Mouse (Mus musculus) hindbrain, embryonic 13.5 days (tissue): ENCODE measurements around the gene Ccdc15. TPM values are rescaled to one million over a fixed set of nuclear protein-coding genes. Genes with fewer than 3 reads are reported as not detected.

ENCODE experiments used
- ATAC-seq: fragments of 200-750 bp; cut with Nextera tagmentation; 2 replicates; pipeline ENCODE4 v1.8.0; 2017; ENCODE audit warnings: moderate TSS enrichment; ENCODE audit not compliant: low FRiP score
- H3K27ac ChIP-seq: fragments of 300-500 bp; sonication (generic); 2 replicates; pipeline ENCODE4 v1.5.1; 2015; ENCODE audit warnings: inconsistent platforms, mild to moderate bottlenecking, moderate library complexity
- H3K27me3 ChIP-seq: fragments of 300-500 bp; sonication (generic); 2 replicates; pipeline ENCODE4 v1.6.1; 2015; ENCODE audit warnings: mild to moderate bottlenecking, inconsistent platforms
- H3K36me3 ChIP-seq: fragments of 300-500 bp; sonication (generic); 2 replicates; pipeline ENCODE4 v1.6.1; 2015; ENCODE audit warnings: mild to moderate bottlenecking, inconsistent platforms
- H3K4me1 ChIP-seq: fragments of 300-500 bp; sonication (generic); replicated peaks from 2 replicates; pipeline ENCODE4 v1.6.1; 2015; ENCODE audit warnings: inconsistent platforms
- H3K4me2 ChIP-seq: fragments of 300-500 bp; sonication (generic); 2 replicates; pipeline ENCODE4 v1.6.1; 2015; ENCODE audit warnings: inconsistent platforms, mild to moderate bottlenecking, moderate library complexity
- H3K4me3 ChIP-seq: fragments of 300-500 bp; sonication (generic); 2 replicates; pipeline ENCODE4 v1.5.1; 2015; ENCODE audit warnings: mild to moderate bottlenecking, inconsistent platforms
- H3K9ac ChIP-seq: fragments of 300-500 bp; sonication (generic); 2 replicates; pipeline ENCODE4 v1.6.1; 2015; ENCODE audit warnings: mild to moderate bottlenecking, inconsistent platforms
- H3K9me3 ChIP-seq: fragments of 300-500 bp; sonication (generic); 2 replicates; pipeline ENCODE4 v1.6.1; 2016; ENCODE audit warnings: inconsistent platforms
- WGBS: fragments of 180-500 bp; shearing (Covaris S2); methylation state at CpG from one replicate; pipeline ENCODE4 v1.1.7; 2015; 5-methylcytosine and 5-hydroxymethylcytosine counted together
- polyA plus RNA-seq: library from polyadenylated mRNA; unstranded; fragments of >200 nt; fragmentation: Nextera tagmentation; extraction: Ambion mirVana; gene quantifications from 2 replicates; pipeline ENCODE4 v1.2.1, GENCODE M21; 2015

Gene Ccdc15
- polyA plus RNA-seq, 1 experiment from 2014 or later = 8.0 TPM

DNA sequence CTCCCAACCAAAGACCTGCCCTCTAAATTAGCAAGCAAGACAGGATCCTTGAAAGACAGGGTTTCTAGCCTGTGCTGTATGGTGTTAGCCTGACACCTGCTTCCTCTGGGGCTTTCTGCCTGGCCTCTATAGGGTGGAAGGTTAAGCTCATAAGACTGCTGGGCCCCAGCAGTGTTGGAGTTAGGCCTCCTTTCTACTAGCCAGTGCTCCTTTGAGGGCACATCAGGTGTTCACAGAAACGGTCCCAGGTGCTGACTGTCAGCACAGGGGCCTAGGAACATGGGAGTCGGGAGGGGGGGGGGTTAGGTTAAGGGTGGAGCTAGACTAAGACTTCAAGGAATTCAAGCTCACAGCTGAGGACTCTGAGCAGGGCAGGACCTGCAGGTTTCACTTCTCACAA lies 102.8 kb downstream of the Ccdc15 start:
- H3K4me2 ChIP-seq = no peak overlapping the region
- no peak overlapping the region for H3K4me3 ChIP-seq

DNA sequence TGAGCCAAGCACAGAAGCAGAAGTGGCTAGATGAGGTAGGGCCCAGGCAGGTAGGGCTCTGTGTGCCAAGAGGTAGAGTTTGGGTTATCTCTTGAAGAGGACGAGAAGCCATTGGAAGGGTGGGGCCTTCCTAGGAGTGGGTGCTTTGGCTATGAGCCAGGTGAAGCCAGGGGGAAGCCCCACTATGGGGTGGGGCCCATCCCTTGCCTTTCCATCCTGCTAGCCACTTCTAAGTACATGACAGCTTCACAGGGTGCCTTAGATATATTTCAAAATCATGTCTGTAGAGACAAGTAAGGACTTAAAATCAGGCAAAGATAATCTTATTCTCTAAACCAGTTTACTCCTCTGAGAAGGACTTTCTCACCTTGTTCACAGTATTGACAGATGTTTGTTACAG lies 103.6 kb downstream of the Ccdc15 start:
- H3K9ac ChIP-seq = no peak overlapping the region
- no peak overlapping the region for H3K4me2 ChIP-seq
- 91% methylated on average over 1 of the region's 1 CpGs for WGBS
- H3K9me3 ChIP-seq = no peaks in the 10 kb centered on the region
- H3K4me1 ChIP-seq = peaks cover 8% of the 10 kb centered on the region; the same call in 1 of the 2 replicates
- H3K27ac ChIP-seq = no peak overlapping the region
- H3K27me3 ChIP-seq = no peaks in the 10 kb centered on the region
- no peaks in the 10 kb centered on the region for H3K36me3 ChIP-seq
- no peak for ATAC-seq
- no peak overlapping the region for H3K4me3 ChIP-seq

More for the DNA sequence above, 102.8 kb downstream of the Ccdc15 start:
- Histone ChIP-seq H3K4me1 (peaks cover 8% of the 10 kb centered on the region; the same call in 1 of the 2 replicates), H3K27ac (no peak overlapping the region), H3K36me3 (no peaks in the 10 kb centered on the region), H3K9ac (no peak overlapping the region), H3K27me3 (no peaks in the 10 kb centered on the region), H3K9me3 (no peaks in the 10 kb centered on the region)
- WGBS = 78% methylated on average over 2 of the region's 2 CpGs
- ATAC-seq = no peak

DNA sequence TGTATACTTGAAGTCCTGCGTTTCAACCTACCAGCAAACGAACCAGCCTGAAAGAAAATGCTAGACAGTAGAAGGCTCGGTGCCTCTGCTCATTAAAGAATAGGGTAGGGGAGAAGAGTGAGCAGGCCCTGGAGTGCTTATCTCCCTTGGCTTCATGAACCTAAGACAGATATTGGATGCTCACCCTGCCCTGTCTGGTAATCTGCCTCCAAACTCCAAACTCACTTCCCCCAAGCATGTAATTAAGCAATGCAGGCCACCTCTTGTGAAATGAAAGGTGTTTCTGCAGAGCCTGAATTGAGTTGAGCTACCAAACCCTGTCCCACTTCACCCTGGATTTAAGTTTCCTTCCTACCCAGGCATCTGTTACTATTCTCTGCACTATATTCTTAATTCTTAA lies 105.5 kb downstream of the Ccdc15 start:
- WGBS = 90% methylated on average over 3 of the region's 3 CpGs
- Histone ChIP-seq H3K9me3 (no peaks in the 10 kb centered on the region), H3K36me3 (no peaks in the 10 kb centered on the region), H3K9ac (no peak overlapping the region), H3K4me3 (no peak overlapping the region), H3K27me3 (no peaks in the 10 kb centered on the region), H3K4me2 (no peak overlapping the region), H3K4me1 (no peaks in the 10 kb centered on the region), H3K27ac (no peak overlapping the region)
- no peak for ATAC-seq

DNA sequence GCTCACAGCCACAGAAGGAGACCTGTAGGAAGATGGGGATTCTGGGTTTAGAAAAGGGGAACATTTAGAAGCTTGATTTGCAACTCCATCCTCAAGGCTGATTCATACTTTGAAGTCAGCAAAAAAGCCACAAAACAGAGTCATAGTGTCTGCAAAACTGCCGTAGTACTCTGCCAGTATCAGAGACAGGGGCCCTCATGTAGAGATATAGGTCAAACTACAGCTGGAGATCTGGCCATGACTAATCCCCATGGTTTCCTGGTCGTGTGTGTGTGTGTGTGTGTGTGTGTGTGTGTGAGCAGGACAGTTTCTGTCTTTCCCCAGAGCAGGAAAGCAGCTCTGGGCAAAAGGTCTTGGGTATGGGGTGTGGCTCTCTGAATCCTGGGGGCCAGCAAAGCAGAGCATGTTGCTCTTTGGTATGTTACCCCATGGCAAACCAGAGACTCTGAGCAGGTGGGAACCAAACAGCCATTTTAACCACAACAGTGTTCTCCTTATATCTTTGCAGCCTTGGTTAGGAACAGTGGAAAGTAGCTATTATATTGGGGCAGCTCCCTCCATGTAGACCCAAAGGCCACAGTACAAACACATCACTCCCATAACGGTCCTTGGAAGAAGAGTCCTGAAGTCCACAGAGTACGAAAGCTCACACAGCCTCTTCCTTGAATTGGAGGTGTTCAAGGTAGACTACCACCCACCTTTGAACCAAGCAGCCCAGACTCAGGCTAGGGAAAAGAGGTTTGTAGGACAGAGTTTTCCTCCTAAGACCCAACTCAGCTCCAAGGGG lies 112.1 kb downstream of the Ccdc15 start:
- no peak overlapping the region for H3K4me3 ChIP-seq
- ATAC-seq = no peak

DNA sequence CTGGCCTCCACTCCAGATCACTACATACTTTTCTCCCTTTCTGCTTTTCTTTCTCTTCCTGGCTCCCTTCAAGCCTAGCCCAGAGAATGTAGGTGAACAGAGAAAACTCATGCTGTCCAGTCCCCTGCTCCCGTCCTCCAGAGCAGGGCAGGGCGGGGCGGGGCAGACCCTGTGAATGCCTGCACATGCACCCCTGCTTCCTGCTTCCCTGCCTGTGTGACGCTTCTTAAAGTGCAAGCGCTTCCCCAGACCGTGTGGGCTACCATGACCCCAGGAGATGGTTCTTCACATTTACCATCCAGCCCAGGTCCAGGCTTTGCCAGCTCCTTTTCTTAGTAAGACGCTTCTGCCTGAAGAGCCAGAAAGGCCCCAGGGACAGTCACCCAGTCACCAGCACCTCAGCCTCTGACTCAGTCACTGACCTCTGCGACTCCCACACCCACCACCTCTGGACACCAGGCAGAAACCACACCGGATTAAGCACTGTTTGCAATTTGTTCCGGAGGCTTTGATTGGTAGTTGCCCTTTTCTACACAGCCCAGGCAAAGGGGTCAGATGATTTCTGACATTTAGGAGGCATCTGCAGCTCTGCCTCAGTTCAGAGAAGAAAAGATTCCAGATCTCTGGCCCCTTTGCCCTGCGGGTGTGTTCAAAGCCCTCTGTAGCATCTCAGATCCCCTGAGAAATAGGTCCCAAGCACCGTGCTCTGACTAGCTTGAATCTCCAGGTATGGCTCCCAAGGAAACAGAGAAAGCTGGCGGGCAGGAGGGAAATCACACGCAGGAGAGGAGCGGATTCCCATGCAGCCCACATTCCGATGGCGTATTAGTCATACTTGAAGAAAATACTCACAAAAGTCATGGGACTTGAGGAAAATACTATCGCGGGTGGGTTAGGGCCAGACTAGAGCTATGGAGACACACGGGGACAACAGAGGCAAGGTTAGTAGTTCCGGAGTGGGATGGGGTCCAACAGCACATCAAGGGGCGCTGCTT lies 115.7 kb downstream of the Ccdc15 start:
- H3K9ac ChIP-seq = no peak overlapping the region
- peaks cover 11% of the 10 kb centered on the region for H3K4me1 ChIP-seq
- 67% methylated on average over 22 of the region's 22 CpGs for WGBS
- H3K27me3 ChIP-seq = no peaks in the 10 kb centered on the region
- H3K4me3 ChIP-seq = no peak overlapping the region
- no peak for ATAC-seq
- no peak overlapping the region for H3K4me2 ChIP-seq
- no peak overlapping the region for H3K27ac ChIP-seq
- no peaks in the 10 kb centered on the region for H3K9me3 ChIP-seq
- H3K36me3 ChIP-seq = no peaks in the 10 kb centered on the region

More for the DNA sequence above, 112.1 kb downstream of the Ccdc15 start:
- H3K36me3 ChIP-seq = no peaks in the 10 kb centered on the region
- no peaks in the 10 kb centered on the region for H3K9me3 ChIP-seq
- no peak overlapping the region for H3K9ac ChIP-seq
- no peaks in the 10 kb centered on the region for H3K4me1 ChIP-seq
- H3K27ac ChIP-seq = no peak overlapping the region
- H3K4me2 ChIP-seq = no peak overlapping the region
- WGBS = 70% methylated on average over 4 of the region's 4 CpGs
- H3K27me3 ChIP-seq = no peaks in the 10 kb centered on the region

DNA sequence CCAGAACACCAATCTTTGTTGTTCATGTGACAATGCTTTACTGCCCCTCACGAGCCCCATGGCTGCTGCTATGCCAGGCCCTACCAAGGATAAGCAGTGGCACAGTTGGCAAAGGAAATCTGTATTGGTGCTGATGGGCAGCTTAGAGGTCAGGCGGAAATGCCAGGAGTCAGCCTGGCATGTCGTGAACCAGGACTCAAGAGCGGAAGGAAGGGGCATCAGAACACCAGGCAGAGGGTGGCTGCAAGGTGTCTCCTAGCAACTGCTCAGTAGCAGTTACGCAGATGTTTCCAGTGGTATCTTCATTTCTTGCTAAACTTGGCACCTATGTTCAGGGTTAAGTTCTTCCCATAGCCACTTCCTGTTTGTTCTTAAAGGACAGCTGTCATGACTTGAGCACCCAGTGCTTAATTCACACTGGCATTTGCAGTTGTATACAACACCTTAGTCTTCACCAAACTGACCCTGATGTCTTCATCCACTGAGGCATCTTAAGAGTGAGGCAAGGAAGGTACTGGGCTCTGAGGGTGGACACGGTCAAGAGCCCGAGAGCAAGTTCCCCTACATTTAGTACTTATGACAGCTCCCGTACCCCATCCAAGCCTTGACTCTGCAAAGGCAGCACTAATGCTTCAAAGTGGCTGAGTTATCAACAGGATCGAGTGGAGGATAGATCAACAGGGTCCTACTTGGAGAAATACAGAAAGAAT lies 117.6 kb downstream of the Ccdc15 start:
- H3K9me3 ChIP-seq = no peaks in the 10 kb centered on the region
- no peak overlapping the region for H3K4me3 ChIP-seq
- no peak overlapping the region for H3K4me2 ChIP-seq
- ATAC-seq = no peak; the same call in 1 of the 2 replicates
- 92% methylated on average over 9 of the region's 9 CpGs for WGBS
- no peaks in the 10 kb centered on the region for H3K36me3 ChIP-seq
- no peaks in the 10 kb centered on the region for H3K27me3 ChIP-seq
- H3K4me1 ChIP-seq = peaks cover 11% of the 10 kb centered on the region
- no peak overlapping the region for H3K9ac ChIP-seq
- no peak overlapping the region for H3K27ac ChIP-seq

DNA sequence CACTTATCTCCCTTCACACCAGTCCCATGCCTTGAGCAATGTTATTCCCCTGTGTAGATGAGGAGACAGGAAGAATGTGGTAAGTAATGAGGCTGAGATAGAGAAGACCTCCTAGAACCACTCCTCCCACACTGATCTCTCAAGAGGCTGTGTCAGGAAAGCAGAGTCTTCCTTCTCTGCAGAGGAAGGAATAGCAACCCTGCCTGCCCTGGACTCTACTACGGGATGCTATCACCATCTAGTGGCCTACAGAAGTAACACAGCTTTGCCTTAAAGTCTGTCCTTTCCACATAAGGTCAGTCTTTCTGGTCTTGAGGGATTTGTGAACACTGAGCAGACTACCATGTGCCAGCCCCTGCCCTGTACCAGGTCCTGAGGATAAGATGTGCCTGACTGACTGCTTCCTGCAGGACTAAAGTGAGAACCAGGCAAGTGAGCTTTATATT lies 118.3 kb downstream of the Ccdc15 start:
- no peak overlapping the region for H3K27ac ChIP-seq
- H3K4me1 ChIP-seq = peaks cover 11% of the 10 kb centered on the region
- 0 out of 2 replicates have a peak, but pooled peaks cover 1% of the 10 kb centered on the region for H3K36me3 ChIP-seq
- 0% methylated on average over 1 of the region's 1 CpGs for WGBS
- no peaks in the 10 kb centered on the region for H3K27me3 ChIP-seq
- no peak overlapping the region for H3K4me2 ChIP-seq
- no peaks in the 10 kb centered on the region for H3K9me3 ChIP-seq
- ATAC-seq = peak; percentile 88
- H3K9ac ChIP-seq = peak overlapping the region; percentile 53; the same call in 1 of the 2 replicates
- H3K4me3 ChIP-seq = no peak overlapping the region

Other genes with a start within 250 kb of the Ccdc15 start
- gene Pknox2, start 201.0 kb downstream of the Ccdc15 start, polyA plus RNA-seq = 39.5 and 44.7 TPM in 2 replicates
- gene Tmem218, start 140.2 kb downstream of the Ccdc15 start, polyA plus RNA-seq = 10.9 and 11.1 TPM in 2 replicates
- gene Slc37a2, start 92.7 kb downstream of the Ccdc15 start, polyA plus RNA-seq = 1.0 and 1.7 TPM in 2 replicates
- gene Hepacam, start 18.9 kb upstream of the Ccdc15 start, polyA plus RNA-seq = 5.4 and 7.4 TPM in 2 replicates
- gene Robo4, start 53.5 kb upstream of the Ccdc15 start, polyA plus RNA-seq = 5.7 and 6.5 TPM in 2 replicates
- gene Robo3, start 84.8 kb upstream of the Ccdc15 start, polyA plus RNA-seq = 64.6 and 91.3 TPM in 2 replicates
- gene Msantd2, start 140.9 kb upstream of the Ccdc15 start, polyA plus RNA-seq = 35.4 and 39.2 TPM in 2 replicates
- gene Esam, start 179.6 kb upstream of the Ccdc15 start, polyA plus RNA-seq = 41.1 and 43.4 TPM in 2 replicates
- gene Vsig2, start 190.8 kb upstream of the Ccdc15 start, polyA plus RNA-seq = 0.82 and 1.6 TPM in 2 replicates
- gene Nrgn, start 204.5 kb upstream of the Ccdc15 start, polyA plus RNA-seq = 9.2 and 14.9 TPM in 2 replicates
- 10.9 and 11.6 TPM in 2 replicates for gene Siae, start 207.3 kb upstream of the Ccdc15 start, polyA plus RNA-seq